Mouse (Mus musculus): ENCODE data around the gene Wasl. TPM values are rescaled to one million over a fixed set of nuclear protein-coding genes. Genes with fewer than 3 reads are reported as not detected.

Gene Wasl
- polyA plus RNA-seq, 1 experiment, result 10.5 TPM

GRCm38 (mm10) chr6:24647103-24647691 lies 17.6 kb downstream of the Wasl start:
- H3K36me3 ChIP-seq (replicated peaks; ENCODE audit: low read length), result peaks cover 42% of the 10 kb centered on the region
- TF ChIP-seq GATA1 (IDR thresholded peaks at IDR 0.05; ENCODE audit: borderline replicate concordance, low read length), result no peak
- TF ChIP-seq FLI1 (IDR thresholded peaks at IDR 0.05; ENCODE audit: low read length), result no peak
- H3K9me3 ChIP-seq, result no peaks in the 10 kb centered on the region
- peak overlapping the region; percentile 42 for H3K4me3 ChIP-seq (replicated peaks)
- H3K4me1 ChIP-seq, result peaks cover 71% of the 10 kb centered on the region
- H3K27me3 ChIP-seq (replicated peaks), result no peaks in the 10 kb centered on the region

- H3K4me1 ChIP-seq, result peaks cover 73% of the 10 kb centered on the region
- no peak overlapping the region for H3K4me3 ChIP-seq (replicated peaks)
- H3K27me3 ChIP-seq (replicated peaks), result no peaks in the 10 kb centered on the region
- H3K36me3 ChIP-seq (replicated peaks; ENCODE audit: low read length), result peaks cover 42% of the 10 kb centered on the region
- no peak for TF ChIP-seq FLI1 (IDR thresholded peaks at IDR 0.05; ENCODE audit: low read length)
- TF ChIP-seq GATA1 (IDR thresholded peaks at IDR 0.05; ENCODE audit: borderline replicate concordance, low read length), result no peak
- H3K9me3 ChIP-seq, result no peaks in the 10 kb centered on the region
Observed at GRCm38 (mm10) chr6:24645346-24646053, 19.3 kb downstream of the Wasl start.

- Histone ChIP-seq H3K36me3 (replicated peaks; ENCODE audit: low read length) (peaks cover 38% of the 10 kb centered on the region), H3K27me3 (replicated peaks) (no peaks in the 10 kb centered on the region), H3K9me3 (no peaks in the 10 kb centered on the region), H3K4me1 (peaks cover 69% of the 10 kb centered on the region), H3K4me3 (replicated peaks) (no peak overlapping the region)
- TF ChIP-seq GATA1 (IDR thresholded peaks at IDR 0.05; ENCODE audit: borderline replicate concordance, low read length) (no peak), FLI1 (IDR thresholded peaks at IDR 0.05; ENCODE audit: low read length) (no peak)
Observed at GRCm38 (mm10) chr6:24642960-24643359, 21.8 kb downstream of the Wasl start.

GRCm38 (mm10) chr6:24642161-24642560 lies 22.6 kb downstream of the Wasl start:
- Histone ChIP-seq H3K9me3 (no peaks in the 10 kb centered on the region), H3K4me1 (peaks cover 66% of the 10 kb centered on the region), H3K27me3 (replicated peaks) (no peaks in the 10 kb centered on the region), H3K4me3 (replicated peaks) (no peak overlapping the region), H3K36me3 (replicated peaks; ENCODE audit: low read length) (peaks cover 46% of the 10 kb centered on the region)
- TF ChIP-seq FLI1 (IDR thresholded peaks at IDR 0.05; ENCODE audit: low read length) (no peak), GATA1 (IDR thresholded peaks at IDR 0.05; ENCODE audit: borderline replicate concordance, low read length) (no peak)

GRCm38 (mm10) chr6:24641286-24641685 lies 23.5 kb downstream of the Wasl start:
- no peak for TF ChIP-seq FLI1 (IDR thresholded peaks at IDR 0.05; ENCODE audit: low read length)
- TF ChIP-seq GATA1 (IDR thresholded peaks at IDR 0.05; ENCODE audit: borderline replicate concordance, low read length), result no peak

GRCm38 (mm10) chr6:24635814-24636213 lies 29.0 kb downstream of the Wasl start:
- Histone ChIP-seq H3K4me3 (replicated peaks) (peak overlapping the region; percentile 50), H3K4me1 (peaks cover 67% of the 10 kb centered on the region), H3K9me3 (no peaks in the 10 kb centered on the region), H3K36me3 (replicated peaks; ENCODE audit: low read length) (peaks cover 62% of the 10 kb centered on the region), H3K27me3 (replicated peaks) (no peaks in the 10 kb centered on the region)
- TF ChIP-seq FLI1 (IDR thresholded peaks at IDR 0.05; ENCODE audit: low read length), result no peak
- TF ChIP-seq GATA1 (IDR thresholded peaks at IDR 0.05; ENCODE audit: borderline replicate concordance, low read length), result no peak

More at GRCm38 (mm10) chr6:24641286-24641685, 23.5 kb downstream of the Wasl start:
- H3K9me3 ChIP-seq, result no peaks in the 10 kb centered on the region
- H3K4me3 ChIP-seq (replicated peaks), result no peak overlapping the region
- H3K4me1 ChIP-seq, result peaks cover 64% of the 10 kb centered on the region
- H3K27me3 ChIP-seq (replicated peaks), result no peaks in the 10 kb centered on the region
- peaks cover 51% of the 10 kb centered on the region for H3K36me3 ChIP-seq (replicated peaks; ENCODE audit: low read length)

- Histone ChIP-seq H3K27me3 (replicated peaks) (no peaks in the 10 kb centered on the region), H3K4me1 (peaks cover 62% of the 10 kb centered on the region), H3K36me3 (replicated peaks; ENCODE audit: low read length) (peaks cover 71% of the 10 kb centered on the region), H3K9me3 (no peaks in the 10 kb centered on the region), H3K4me3 (replicated peaks) (no peak overlapping the region)
- TF ChIP-seq GATA1 (IDR thresholded peaks at IDR 0.05; ENCODE audit: borderline replicate concordance, low read length), result no peak
- no peak for TF ChIP-seq FLI1 (IDR thresholded peaks at IDR 0.05; ENCODE audit: low read length)
Observed at GRCm38 (mm10) chr6:24634065-24634464, 30.7 kb downstream of the Wasl start.

GRCm38 (mm10) chr6:24632061-24632460 lies 32.7 kb downstream of the Wasl start:
- Histone ChIP-seq H3K27me3 (replicated peaks) (no peaks in the 10 kb centered on the region), H3K4me3 (replicated peaks) (peak overlapping the region; percentile 79), H3K9me3 (no peaks in the 10 kb centered on the region), H3K4me1 (peaks cover 58% of the 10 kb centered on the region), H3K36me3 (replicated peaks; ENCODE audit: low read length) (peaks cover 62% of the 10 kb centered on the region)
- no peak for TF ChIP-seq GATA1 (IDR thresholded peaks at IDR 0.05; ENCODE audit: borderline replicate concordance, low read length)

- no peaks in the 10 kb centered on the region for H3K27me3 ChIP-seq (replicated peaks)
- no peak for TF ChIP-seq GATA1 (IDR thresholded peaks at IDR 0.05; ENCODE audit: borderline replicate concordance, low read length)
- TF ChIP-seq FLI1 (IDR thresholded peaks at IDR 0.05; ENCODE audit: low read length), result no peak
- peaks cover 60% of the 10 kb centered on the region for H3K36me3 ChIP-seq (replicated peaks; ENCODE audit: low read length)
- no peaks in the 10 kb centered on the region for H3K9me3 ChIP-seq
- H3K4me1 ChIP-seq, result peaks cover 33% of the 10 kb centered on the region
- H3K4me3 ChIP-seq (replicated peaks), result no peak overlapping the region
Observed at GRCm38 (mm10) chr6:24628499-24628898, 36.3 kb downstream of the Wasl start.

- H3K36me3 ChIP-seq (replicated peaks; ENCODE audit: low read length), result peaks cover 58% of the 10 kb centered on the region
Observed at GRCm38 (mm10) chr6:24627586-24628030, 37.2 kb downstream of the Wasl start.

More at GRCm38 (mm10) chr6:24627586-24628030, 37.2 kb downstream of the Wasl start:
- H3K9me3 ChIP-seq, result no peaks in the 10 kb centered on the region
- no peak overlapping the region for H3K4me3 ChIP-seq (replicated peaks)
- H3K27me3 ChIP-seq (replicated peaks), result no peaks in the 10 kb centered on the region
- TF ChIP-seq GATA1 (IDR thresholded peaks at IDR 0.05; ENCODE audit: borderline replicate concordance, low read length) (no peak), FLI1 (IDR thresholded peaks at IDR 0.05; ENCODE audit: low read length) (no peak)
- H3K4me1 ChIP-seq, result peaks cover 24% of the 10 kb centered on the region

Measured in megakaryocyte, embryonic 14.5 days (primary cell).